Mouse (Mus musculus) ES-E14 (cell line): ENCODE measurements at regions not wholly inside any gene's neighbourhood (a gene's known extent, or its start where the extent isn't known, plus 50 kb on each side); places are given as distances from the start of the nearest gene placed in this dataset.

Experiments
- HCFC1 ChIP-seq: IDR thresholded peaks from 2 replicates; pipeline ENCODE4 v1.6.1; 2012; ENCODE audit warnings: low read length, inconsistent platforms, borderline replicate concordance; ENCODE audit not compliant: insufficient read depth
- MAFK ChIP-seq: IDR thresholded peaks from 2 replicates; pipeline ENCODE4 v1.6.1; 2014; ENCODE audit warnings: mild to moderate bottlenecking, low read depth, low read length, inconsistent platforms; ENCODE audit not compliant: insufficient read depth
- ZC3H11A ChIP-seq: IDR thresholded peaks from 2 replicates; pipeline ENCODE4 v1.6.1; 2012; ENCODE audit warnings: low read depth, mild to moderate bottlenecking, inconsistent platforms, low read length, borderline replicate concordance
- ZNF384 ChIP-seq: IDR thresholded peaks from 2 replicates; pipeline ENCODE4 v1.6.1; 2012; ENCODE audit warnings: low read depth, low read length, inconsistent platforms

DNA sequence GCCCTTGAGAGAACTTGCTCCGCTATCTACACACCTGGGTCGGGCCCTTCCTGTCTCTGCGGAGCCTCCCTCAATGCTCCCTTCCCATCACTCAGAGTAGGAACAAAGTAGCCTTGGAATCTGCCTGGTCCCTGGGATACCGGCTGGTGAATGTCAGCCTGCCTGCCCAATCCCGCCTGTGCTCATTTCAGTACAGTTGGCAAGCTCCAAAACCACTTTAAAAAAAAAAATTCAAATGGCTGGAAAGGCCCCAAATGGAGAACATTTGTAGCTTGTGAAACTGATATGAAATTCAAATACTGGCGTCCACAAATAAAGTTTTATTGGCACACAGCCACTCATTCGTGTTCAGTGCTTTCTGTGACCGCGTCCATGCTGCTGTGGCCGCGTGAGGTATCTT lies 50.3 kb upstream of the 4930470P17Rik start:
- TF ChIP-seq ZNF384: no peak
- no peak for TF ChIP-seq HCFC1
- no peak for TF ChIP-seq MAFK
- no peak for TF ChIP-seq ZC3H11A
